Mouse (Mus musculus): Measurements from ENCODE around the gene Nr2e1.

Nr2e1 gene

GRCm38 (mm10) chr10:42518363-42518762, 65.1 kb downstream of the Nr2e1 start:
- H3K4me1 ChIP-seq (replicated peaks; ENCODE audit: low read depth, low read length): peaks cover 6% of the 10 kb centered on the region; the same call in 1 of the 2 replicates
- H3K9me3 ChIP-seq (ENCODE audit: low read length): peaks cover 29% of the 10 kb centered on the region
- H3K4me3 ChIP-seq (replicated peaks; ENCODE audit: low read length): no peak overlapping the region
- peaks cover 46% of the 10 kb centered on the region for H3K36me3 ChIP-seq (ENCODE audit: insufficient read depth, low read length)
- H3K27me3 ChIP-seq (ENCODE audit: insufficient read depth, low read length): no peaks in the 10 kb centered on the region
- TF ChIP-seq CTCF (conservative IDR thresholded peaks at IDR 0.05; ENCODE audit: low read length) (no peak), POU5F1 (IDR thresholded peaks at IDR 0.05; ENCODE audit: borderline replicate concordance, low read length) (no peak), NANOG (IDR thresholded peaks at IDR 0.05; ENCODE audit: borderline replicate concordance, low read length) (no peak)

DNA sequence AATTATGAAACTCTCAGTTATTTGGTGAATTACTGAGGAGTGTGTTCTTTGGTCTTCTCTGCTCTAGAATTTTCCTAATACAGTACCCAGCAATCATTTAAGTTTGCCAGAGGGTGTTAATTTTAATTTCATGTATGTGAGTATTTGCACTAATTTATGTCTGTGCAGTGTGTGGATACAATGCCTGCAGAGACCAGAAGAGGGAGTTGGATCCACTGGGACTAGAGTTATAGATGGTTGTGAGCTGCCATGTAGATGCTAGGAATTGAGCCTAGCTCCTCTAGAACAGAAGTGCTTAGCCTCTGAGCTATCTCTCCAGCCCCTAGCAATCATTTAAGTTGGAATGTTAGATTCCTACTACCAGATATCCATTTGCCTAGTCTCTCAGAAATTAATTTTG, 69.3 kb downstream of the Nr2e1 start:
- Histone ChIP-seq H3K4me1 (replicated peaks; ENCODE audit: low read depth, low read length) (peaks cover 3% of the 10 kb centered on the region; the same call in 1 of the 2 replicates), H3K27me3 (ENCODE audit: insufficient read depth, low read length) (no peaks in the 10 kb centered on the region), H3K9me3 (ENCODE audit: low read length) (peaks cover 65% of the 10 kb centered on the region), H3K36me3 (ENCODE audit: insufficient read depth, low read length) (peaks cover 75% of the 10 kb centered on the region), H3K4me3 (replicated peaks; ENCODE audit: low read length) (no peak overlapping the region)
- TF ChIP-seq CTCF (conservative IDR thresholded peaks at IDR 0.05; ENCODE audit: low read length) (no peak), NANOG (IDR thresholded peaks at IDR 0.05; ENCODE audit: borderline replicate concordance, low read length) (no peak), POU5F1 (IDR thresholded peaks at IDR 0.05; ENCODE audit: borderline replicate concordance, low read length) (no peak)
